Mouse (Mus musculus) spleen, embryonic (tissue): ENCODE results near the gene Trim5.
"Not testable (repeated sequence)": the region's sequence is repeated elsewhere in the genome, so short reads cannot be mapped to it uniquely, and the experiment has no call there.

ENCODE experiments used
- CTCF ChIA-PET: fragments of 350-600 bp; sonication (Branson Sonifier 250); formaldehyde crosslinking; loops from one replicate; lab custom pipeline; 2022; lab: Charles Lee

Trim5 gene

GRCm38 (mm10) chr7:104287576-104288443 is at the start of gene Trim5:
Trim5 (minus strand) TSS chr7:104288094.
- CTCF ChIA-PET = not testable (repeated sequence)

DNA sequence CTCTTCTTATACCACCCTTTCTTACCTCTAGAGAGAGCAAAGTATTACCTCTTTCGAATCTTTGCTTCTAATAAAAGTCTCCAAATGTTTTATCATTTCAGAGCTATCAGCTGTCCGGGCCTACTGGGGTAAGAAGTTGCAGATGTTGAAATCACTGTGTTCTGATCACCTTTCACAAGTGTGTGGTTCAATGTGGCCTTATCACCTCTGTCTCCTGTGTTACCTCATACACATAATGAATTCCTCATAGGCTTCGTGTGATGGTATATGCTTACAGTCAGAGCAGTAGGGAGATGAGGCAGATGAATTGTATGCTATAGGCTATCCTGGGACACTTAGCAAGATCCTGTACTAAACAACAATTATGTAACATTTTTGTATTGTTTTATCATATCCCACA is 47.7 kb upstream of the Trim5 start:
- CTCF ChIA-PET = not testable (repeated sequence)

- CTCF ChIA-PET = interaction anchor here (0.5 kb wide), 1 partner anchor 45 kb away, joined by 3 read pairs; no protein-coding TSS in a partner anchor
Observed at GRCm38 (mm10) chr7:104329171-104329570, 41.3 kb upstream of the Trim5 start, which contains the start of gene Trim34b. Trim34b (plus strand) TSS chr7:104329471.

- CTCF ChIA-PET = no interaction called here
Observed at GRCm38 (mm10) chr7:104322028-104322427, 34.1 kb upstream of the Trim5 start.

- CTCF ChIA-PET = not testable (repeated sequence)
Observed at GRCm38 (mm10) chr7:104315369-104316080, 27.6 kb upstream of the Trim5 start, which contains the start of gene Trim12a. Trim12a (minus strand) TSS chr7:104315466.

DNA sequence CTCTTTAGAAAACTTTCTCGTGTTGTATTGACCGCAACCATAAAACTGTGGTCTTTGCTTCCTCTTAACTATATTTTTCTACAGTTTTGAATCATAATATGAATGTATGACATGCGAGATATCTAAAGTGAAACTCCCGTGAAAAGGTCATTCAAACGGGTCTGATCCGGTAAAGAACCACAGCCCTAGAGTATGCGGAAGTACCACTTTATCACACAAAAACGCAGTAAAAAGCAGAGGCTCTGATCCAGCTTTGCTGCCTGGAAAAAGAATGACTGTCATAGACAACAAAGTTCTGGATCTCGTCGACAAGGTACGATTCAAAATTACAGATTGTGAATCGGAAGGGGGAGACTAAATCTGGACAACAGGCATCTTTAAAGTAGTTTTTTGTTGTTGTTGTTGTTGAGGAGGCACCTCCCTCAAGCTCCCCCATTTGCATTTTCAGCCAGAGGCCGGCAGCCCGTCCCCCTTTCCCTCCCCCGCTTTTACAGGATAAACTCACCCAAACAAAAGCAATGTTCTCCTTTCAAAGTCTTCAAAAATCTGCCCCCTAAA is 27.0 kb upstream of the Trim5 start:
- CTCF ChIA-PET = no interaction called here

- CTCF ChIA-PET = interaction anchor here (0.6 kb wide), 1 partner anchor 21 kb away, joined by 4 read pairs; no protein-coding TSS in a partner anchor
Observed at GRCm38 (mm10) chr7:104291638-104292400, 3.9 kb upstream of the Trim5 start.

GRCm38 (mm10) chr7:104290641-104291040 is 2.7 kb upstream of the Trim5 start:
- CTCF ChIA-PET = no interaction called here

DNA sequence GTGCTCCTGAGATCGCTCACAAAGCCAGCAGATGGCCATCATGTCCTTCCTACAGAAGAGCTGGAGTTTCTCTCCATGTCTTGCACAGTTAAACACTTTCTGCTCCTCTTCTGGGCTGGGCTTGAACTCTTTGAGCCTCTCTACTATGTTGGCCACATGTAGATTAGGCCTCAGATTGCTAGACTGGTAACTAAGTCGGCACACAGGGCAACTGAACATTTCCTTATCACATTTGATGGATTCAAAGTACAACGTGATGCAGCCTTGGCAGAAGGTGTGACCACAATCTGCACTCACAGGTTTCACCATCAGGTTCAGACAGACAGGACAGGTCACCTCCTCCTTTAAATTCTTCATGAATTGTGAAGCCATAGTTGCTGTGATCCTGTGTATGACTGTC is 8.5 kb downstream of the Trim5 start:
- CTCF ChIA-PET = not testable (repeated sequence)

DNA sequence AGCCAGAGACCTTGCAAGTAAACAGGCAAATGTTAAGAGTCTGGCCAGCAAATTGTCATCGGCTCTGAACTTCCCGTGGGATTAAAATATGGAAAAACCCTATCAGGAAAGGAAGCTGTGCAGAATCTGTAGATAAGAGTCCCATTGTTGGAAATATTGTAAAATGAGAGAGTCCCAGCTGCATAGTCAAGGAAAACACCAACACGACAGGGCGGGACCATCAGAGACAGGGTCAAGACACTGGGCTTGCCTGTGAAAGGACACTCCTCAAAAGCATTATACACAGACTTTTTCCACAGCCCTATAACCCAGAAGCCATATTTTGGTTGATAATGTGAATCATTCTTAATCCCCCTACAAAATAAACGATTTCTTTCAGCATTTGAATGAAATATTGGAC is 22.6 kb downstream of the Trim5 start:
- CTCF ChIA-PET = not testable (repeated sequence)

DNA sequence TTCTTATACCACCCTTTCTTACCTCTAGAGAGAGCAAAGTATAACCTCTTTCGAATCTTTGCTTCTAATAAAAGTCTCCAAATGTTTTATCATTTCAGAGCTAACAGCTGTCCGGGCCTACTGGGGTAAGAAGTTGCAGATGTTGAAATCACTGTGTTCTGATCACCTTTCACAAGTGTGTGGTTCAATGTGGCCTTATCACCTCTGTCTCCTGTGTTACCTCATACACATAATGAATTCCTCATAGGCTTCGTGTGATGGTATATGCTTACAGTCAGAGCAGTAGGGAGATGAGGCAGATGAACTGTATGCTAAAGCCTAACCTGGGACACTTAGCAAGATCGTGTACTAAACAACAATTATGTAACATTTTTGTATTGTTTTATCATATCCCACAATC is 27.5 kb downstream of the Trim5 start:
- CTCF ChIA-PET = not testable (repeated sequence)

DNA sequence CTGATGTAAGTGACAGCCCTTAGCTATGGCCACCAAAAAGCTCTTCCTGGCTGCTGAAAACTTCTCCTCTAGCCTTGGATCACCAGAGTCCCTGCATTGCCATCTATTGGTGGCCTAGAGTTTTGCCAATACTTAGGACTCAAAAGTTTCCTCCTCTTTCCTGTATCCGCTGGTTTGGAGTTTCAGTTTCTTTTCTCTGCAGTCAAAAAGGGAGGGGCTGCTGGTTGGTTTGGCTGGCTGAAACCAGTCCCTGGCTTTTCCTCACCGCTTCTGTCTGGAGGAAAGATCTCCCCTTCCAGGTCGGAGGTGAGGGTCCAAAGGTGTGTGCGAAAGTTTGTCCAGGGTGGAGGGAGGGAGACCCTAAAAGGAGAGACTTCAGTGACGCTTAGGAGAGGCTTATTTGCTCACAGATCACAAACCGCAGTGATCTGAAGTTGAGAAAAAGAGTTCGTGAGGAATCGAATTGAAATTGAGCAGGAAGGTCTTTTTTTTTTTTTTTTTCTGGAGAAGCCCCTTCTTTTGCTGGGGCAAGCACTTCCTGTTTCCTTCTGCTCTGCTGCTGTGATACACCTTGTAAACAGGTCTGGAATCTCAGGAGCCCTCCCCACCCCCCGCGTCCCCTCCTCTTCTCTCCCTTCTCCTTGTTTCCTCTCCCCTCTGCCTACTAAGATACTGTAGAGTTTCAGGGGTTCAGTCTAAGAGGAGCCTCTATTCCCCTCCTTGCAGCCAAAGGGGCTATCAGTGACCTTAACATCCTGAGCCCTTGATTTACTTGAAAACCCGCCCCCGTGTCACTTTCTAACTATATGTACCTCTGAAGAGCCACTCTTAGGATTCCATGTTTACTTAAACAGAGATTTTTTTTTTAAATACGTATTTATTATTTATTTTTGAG is 43.4 kb downstream of the Trim5 start, which contains the start of gene Trim34a:
Gene Trim34a (plus strand): TSS at position 171 of the 895 bp plus-strand sequence.
- CTCF ChIA-PET = interaction anchor here (0.8 kb wide), 1 partner anchor 44 kb away, joined by 3 read pairs; no protein-coding TSS in a partner anchor

- CTCF ChIA-PET = interaction anchor here (0.6 to 0.8 kb wide), 3 partner anchors 35 to 48 kb away, joined by 3 to 10 read pairs (median 3); no protein-coding TSS in a partner anchor
Observed at GRCm38 (mm10) chr7:104243616-104244015, 44.3 kb downstream of the Trim5 start.

- CTCF ChIA-PET = no interaction called here
Observed at GRCm38 (mm10) chr7:104240857-104241256, 47.0 kb downstream of the Trim5 start.

- CTCF ChIA-PET = no interaction called here
Observed at GRCm38 (mm10) chr7:104231203-104231602, 56.7 kb downstream of the Trim5 start.

DNA sequence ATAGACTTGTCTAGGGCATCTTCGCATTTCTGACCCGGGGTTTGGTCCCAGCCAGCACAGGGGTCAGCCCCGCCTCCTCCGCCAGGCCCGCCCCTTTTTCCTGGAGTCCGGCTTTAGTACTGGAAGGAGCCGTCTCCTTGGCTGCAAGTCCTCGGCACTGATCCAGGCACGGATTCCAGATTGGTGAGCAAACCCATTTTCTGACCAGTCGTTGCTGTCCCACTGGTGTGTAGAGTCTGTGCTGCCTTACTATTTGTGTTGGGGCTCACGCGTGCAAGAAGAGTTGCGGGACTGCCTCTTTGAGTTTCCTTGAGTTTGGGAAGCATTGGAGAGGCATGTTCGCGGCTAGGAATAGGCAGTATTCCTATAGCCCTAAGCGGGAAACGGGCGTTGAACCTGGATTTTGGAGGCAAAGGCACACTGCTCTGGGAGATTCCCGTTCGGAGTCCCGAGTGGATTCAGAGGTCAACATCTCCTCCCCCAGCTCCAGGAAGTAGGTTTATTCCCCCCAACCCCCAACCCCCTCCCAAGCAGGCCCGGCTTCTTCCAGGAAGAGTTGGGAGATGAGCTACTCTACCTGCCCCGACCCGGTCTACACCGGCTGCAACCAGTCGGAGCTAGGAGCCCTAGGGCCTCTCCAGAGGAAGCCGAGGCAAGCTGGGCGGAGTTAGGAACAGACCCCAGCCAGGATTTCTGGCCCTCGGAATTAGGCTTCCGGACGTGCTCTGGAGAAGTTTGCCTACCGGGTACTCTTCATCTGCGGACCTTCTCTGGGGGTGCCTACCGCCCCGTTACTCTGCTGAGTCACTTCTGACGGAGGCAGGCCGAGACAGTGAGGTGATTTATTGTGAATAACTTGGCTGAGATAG is 69.0 kb downstream of the Trim5 start, which contains the start of gene Trim6:
Gene Trim6 (plus strand): TSS at position 93 of the 869 bp plus-strand sequence.
- CTCF ChIA-PET = interaction anchor here (0.6 kb wide), 1 partner anchor 9 kb away, joined by 5 read pairs; no protein-coding TSS in a partner anchor

- CTCF ChIA-PET = no interaction called here
Observed at GRCm38 (mm10) chr7:104217881-104218280, 70.0 kb downstream of the Trim5 start.

GRCm38 (mm10) chr7:104216011-104216535 is 71.8 kb downstream of the Trim5 start:
- CTCF ChIA-PET = no interaction called here
